Mouse (Mus musculus): ENCODE data around the gene Bicral. TPM values are rescaled to one million over a fixed set of nuclear protein-coding genes. Genes with fewer than 3 reads are reported as not detected.

Gene Bicral
- total RNA-seq, 2 experiments from 2014 or later, result 11.9 to 13.4 TPM

DNA sequence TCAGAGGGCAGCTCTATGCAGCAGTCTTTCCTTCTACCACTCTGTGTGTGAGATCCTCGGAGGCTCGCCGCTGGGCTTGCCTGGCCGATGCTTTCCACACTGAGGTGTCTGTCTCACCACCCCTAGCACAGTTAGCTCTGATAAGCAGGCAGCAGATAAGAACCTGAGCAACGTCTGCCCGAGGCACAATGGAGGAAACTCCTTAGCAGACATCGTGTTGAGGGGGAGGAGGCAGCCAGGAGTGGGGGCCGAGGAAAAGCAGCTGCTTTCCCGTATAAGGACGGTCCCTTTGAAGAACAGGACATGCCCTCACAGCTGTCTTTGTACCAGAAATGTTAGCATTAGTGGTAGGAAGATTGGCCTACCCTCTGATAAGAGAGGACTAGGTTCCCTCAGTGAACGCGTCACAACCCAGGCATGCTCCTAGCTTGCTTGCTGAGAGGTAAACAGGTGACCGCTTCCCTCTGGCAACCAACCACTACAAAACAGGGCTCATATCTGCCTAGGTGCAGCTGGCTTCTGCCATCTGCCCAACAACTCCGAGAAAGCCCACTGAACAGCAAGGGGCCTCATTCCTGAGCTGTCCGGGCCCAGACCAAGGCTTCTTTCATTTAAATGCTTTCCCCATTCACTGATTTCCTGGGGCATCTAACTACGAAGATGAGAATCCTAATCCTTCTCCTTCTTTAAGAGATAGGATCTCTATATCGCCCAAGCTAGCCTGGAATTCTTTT is 27.8 kb upstream of the Bicral start:
- intact Hi-C loops (cut with DNase I), result no loop called here

DNA sequence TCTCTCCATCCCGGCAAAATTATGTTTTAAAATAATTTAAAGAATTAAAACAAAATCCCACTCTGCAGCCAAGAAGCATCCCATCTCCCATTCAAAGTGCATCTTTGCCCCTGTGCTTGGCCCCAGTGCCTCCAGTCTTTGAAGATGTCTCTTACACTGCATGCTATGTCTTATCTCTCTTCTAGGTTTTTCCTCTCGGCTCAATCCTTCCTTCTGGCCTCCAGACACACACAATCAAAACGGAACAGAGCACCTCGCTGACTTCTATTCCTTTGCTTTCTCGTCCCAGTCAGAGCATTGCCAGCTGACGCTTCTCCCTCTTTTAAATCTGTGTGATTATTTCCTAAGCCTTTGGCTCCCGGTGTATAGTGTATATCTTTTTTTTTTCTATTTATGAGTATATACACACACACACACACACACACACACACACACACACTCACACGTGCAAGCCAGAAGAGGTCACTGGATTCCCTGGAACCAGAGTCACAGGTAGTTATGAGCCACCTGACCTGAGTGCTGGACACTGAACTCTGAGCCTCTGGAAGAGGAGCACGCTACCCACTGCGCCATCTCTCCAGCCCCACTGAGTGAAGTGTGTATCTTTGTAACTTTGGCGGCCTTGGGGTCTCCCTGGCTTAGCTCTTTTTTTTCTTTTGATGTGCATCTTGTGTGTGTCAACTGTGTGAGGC is 27.1 kb upstream of the Bicral start:
- Histone ChIP-seq H3K27ac (no peak overlapping the region), H3K4me3 (no peak overlapping the region)
- no peak for DNase-seq
- TF ChIP-seq CTCF (IDR thresholded peaks at IDR 0.05), result no peak
- intact Hi-C loops (cut with DNase I), result no loop called here

More for the DNA sequence above, 27.8 kb upstream of the Bicral start:
- Histone ChIP-seq H3K27ac (no peak overlapping the region), H3K4me3 (no peak overlapping the region)
- no peak for DNase-seq
- TF ChIP-seq CTCF (IDR thresholded peaks at IDR 0.05), result no peak

DNA sequence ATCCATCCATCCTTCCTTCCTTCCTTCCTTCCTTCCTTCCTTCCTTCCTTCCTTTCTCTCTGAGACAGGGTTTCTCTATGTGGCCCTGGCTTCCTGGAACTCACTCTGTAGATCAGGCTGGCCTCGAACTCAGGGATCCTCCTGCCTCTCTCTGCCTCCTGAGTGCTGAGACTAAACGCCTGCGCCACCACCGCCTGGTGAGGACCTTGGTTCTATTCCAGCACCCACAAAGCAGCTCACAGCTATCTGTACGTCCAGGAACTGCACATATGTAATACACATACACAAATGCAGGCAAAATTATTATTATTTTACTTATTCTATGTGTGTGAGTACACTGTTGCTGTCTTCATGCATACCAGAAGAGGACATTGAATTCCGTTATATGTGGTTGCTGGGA is 26.5 kb upstream of the Bicral start:
- intact Hi-C loops (cut with DNase I), result no loop called here
- TF ChIP-seq CTCF (IDR thresholded peaks at IDR 0.05), result no peak

DNA sequence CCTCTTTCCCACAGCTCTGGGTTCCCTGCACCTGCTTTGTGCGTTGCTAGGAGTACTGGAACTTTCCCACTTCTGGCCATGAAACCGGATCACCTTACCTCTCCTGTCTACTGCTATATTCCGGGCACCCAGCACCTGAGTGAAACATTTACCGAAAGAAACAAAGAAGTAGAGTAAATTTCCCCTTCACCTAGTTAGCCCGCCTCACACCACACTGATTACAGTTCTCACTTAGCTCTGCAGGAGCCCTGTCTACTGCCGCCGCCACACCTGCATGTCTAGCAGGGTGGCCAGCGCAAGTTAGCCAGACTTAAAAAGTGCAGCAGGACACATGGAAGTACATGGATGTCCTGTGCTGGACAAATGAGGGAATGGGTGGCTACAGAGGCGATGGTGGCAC is 24.8 kb upstream of the Bicral start:
- intact Hi-C loops (cut with DNase I), result no loop called here
- DNase-seq, result no peak
- TF ChIP-seq CTCF (IDR thresholded peaks at IDR 0.05), result no peak
- Histone ChIP-seq H3K27ac (no peak overlapping the region), H3K4me3 (no peak overlapping the region)

More for the DNA sequence above, 26.5 kb upstream of the Bicral start:
- Histone ChIP-seq H3K4me3 (no peak overlapping the region), H3K27ac (no peak overlapping the region)
- no peak for DNase-seq

DNA sequence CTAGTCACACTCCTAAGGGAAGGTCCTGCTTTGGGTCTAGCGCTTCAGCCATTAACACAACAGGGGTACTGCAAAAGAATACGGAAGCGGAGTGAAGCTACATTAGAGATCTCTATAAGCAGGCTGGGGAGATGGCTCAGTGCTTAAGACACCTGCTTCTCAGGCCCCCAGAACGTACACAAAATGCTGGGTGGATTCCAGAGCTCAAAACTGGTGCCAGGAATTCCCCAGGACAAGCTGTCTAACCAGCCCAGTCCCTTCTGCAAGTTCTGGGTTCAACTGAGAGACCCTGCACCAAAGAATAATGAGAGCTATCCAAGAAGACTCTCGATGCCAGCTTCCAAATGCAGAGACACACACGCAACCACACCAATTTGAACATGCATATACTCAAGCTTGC is 23.4 kb upstream of the Bicral start:
- DNase-seq, result no peak
- Histone ChIP-seq H3K4me3 (no peak overlapping the region), H3K27ac (no peak overlapping the region)
- intact Hi-C loops (cut with DNase I), result no loop called here
- no peak for TF ChIP-seq CTCF (IDR thresholded peaks at IDR 0.05)

DNA sequence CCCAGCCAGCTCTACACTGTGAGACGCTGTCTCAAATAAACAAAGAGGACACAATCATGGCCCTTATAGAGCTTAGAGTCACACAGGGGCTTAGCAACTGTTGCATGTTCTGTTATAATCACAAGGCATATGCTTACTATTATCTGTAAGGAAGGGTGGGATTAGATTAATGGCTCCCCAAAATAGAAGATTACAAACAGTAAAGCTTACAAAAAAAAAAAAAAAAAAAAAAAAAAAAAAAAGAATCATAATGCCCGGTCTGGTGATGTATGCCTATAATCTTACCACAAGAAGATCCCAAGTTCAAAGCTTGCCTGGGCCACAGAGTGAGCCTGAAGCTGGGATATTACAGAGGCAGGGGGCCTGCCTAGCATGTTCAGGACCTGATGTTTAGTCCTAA is 22.0 kb upstream of the Bicral start:
- intact Hi-C loops (cut with DNase I), result no loop called here
- H3K27ac ChIP-seq, result peak overlapping the region; percentile 77
- H3K4me3 ChIP-seq, result no peak overlapping the region; the same call in 1 of the 2 replicates
- no peak for TF ChIP-seq CTCF (IDR thresholded peaks at IDR 0.05)
- DNase-seq, result no peak

DNA sequence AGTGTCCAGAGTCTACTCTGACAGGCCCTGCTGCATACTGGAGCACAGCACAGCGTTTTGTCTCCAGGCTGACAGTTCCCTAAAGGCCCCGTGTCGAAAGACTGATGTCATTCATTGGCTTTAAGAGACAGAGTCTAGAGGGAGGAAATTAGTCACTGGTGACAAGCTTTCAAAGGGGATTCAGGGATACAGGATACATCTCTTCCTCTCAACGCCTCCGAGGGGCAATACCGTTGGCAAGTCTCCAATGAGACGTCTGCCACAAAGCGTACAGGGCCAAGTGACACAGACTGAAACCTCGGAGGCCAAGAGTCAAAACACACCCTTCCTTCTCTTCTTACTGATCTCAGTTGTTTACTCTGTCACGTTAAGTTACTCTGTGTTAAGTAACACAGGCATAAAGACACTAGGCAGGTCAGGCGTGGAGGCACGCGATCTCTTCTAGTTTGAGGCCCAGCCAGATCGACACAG is 21.6 kb upstream of the Bicral start:
- intact Hi-C loops (cut with DNase I), result no loop called here
- no peak for TF ChIP-seq CTCF (IDR thresholded peaks at IDR 0.05)
- H3K4me3 ChIP-seq, result peak overlapping the region; percentile 23
- peak overlapping the region; percentile 77 for H3K27ac ChIP-seq
- peak; percentile 67 for DNase-seq

DNA sequence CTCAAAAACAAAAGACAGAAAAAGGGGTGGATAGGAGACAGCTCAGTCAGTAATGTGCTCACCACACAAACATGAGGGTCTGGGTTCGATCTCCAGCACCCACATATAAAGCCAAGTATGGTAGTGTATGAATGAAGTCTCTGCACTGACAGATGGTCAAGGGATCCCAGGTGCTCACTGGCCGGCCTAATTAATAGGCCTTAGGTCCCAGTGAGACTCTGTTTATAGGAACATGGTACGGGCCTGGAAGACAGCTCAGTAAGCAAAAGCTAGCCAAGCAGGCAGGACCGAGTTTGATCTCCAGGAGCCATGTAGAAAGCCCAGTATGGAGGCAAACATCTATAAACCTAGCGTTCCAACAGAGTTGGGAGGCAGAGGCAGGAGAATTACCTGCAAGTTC is 18.8 kb upstream of the Bicral start:
- no peak for DNase-seq
- TF ChIP-seq CTCF (IDR thresholded peaks at IDR 0.05), result no peak
- Histone ChIP-seq H3K4me3 (no peak overlapping the region), H3K27ac (no peak overlapping the region)
- intact Hi-C loops (cut with DNase I), result no loop called here

DNA sequence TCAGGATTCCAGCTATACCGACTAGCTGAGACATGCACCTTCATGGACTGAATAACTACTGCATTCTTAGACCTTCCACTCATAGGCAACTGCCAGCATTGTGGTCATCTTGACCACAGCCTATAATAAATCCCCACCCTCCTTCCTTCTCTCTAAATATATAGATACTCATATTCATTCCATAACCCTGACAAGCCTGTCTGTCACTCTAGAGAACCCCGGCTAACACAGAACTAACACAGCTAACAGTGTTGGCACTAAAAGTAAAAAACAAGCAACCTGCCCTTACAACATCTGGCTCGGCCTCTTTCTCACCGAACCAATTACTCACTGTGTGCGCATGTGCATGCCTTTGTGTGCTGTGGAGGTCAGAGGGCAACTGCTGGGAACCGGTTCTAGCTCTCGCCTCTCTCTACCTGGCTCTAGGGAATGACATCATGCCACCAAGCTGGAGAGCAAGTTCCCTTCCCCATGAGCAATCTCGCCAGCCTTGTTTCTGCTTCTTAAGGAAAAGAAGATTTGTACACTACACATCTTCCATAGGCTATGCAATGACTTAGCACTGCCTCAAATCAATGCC is 18.2 kb upstream of the Bicral start:
- intact Hi-C loops (cut with DNase I), result no loop called here
- TF ChIP-seq CTCF (IDR thresholded peaks at IDR 0.05), result no peak
- DNase-seq, result no peak
- no peak overlapping the region for H3K27ac ChIP-seq
- no peak overlapping the region for H3K4me3 ChIP-seq

DNA sequence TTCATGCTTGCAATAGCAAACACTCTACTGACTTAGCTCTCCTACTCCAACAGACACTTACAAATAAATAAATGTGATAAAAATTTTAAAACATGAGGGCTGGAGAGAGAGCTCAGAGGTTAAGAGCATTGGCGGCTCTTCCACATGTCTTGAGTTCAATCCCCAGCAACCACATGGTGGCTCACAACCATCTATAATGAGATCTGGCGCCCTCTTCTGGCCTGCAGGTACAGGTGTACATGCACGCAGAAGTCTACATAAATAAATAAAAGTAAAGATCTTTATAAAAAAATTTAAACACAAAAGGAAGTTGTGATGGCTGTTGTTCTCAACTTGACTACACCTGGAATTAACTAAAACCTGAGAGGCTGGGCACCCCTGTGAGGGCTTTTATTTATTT is 17.3 kb upstream of the Bicral start:
- Histone ChIP-seq H3K27ac (no peak overlapping the region), H3K4me3 (no peak overlapping the region)
- no peak for DNase-seq
- intact Hi-C loops (cut with DNase I), result no loop called here
- peak; percentile 47 for TF ChIP-seq CTCF (IDR thresholded peaks at IDR 0.05)

DNA sequence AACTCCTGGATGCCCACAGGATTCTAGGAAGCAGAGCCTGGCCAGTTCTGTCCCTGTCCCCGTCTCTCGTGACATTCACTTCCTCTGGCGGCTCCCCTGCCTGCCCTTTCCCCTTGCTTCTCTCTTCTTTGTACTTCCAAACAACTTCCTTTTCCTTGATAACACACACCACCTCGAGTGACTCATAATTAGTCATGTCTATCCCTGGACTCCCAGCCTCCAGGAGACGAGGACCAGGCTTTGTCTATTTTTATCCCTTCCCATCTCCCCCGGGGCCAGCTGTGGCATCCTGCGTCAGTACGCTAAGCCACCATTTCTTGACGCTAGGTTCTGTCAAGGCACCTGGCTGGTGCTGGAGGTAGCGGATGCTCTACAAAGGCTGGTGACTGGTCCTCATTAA is 15.9 kb upstream of the Bicral start:
- peak overlapping the region; percentile 23; the same call in 1 of the 2 replicates for H3K4me3 ChIP-seq
- H3K27ac ChIP-seq, result peak overlapping the region; percentile 28
- no peak for TF ChIP-seq CTCF (IDR thresholded peaks at IDR 0.05)
- intact Hi-C loops (cut with DNase I), result no loop called here
- peak; percentile 57 for DNase-seq

DNA sequence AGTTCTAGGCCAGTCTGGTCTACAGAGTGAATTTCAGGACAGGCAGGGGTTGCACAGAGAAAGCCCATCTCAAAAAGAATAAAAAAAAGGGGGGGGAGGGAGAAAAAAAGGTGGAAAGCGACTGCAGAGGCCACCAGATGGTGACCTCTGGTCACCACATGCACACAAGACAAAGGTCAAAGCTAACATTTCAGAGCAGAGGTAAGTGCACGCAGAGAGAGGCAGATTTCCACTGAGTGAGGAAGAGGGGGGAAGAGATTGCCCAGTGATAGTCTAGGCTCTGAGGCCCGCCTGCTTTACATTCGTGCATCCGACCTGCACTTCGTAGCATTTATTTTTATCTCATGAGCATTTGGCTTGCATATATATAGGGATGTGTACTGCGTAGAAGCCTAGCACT is 14.5 kb upstream of the Bicral start:
- DNase-seq, result no peak
- intact Hi-C loops (cut with DNase I), result no loop called here
- no peak for TF ChIP-seq CTCF (IDR thresholded peaks at IDR 0.05)
- Histone ChIP-seq H3K4me3 (no peak overlapping the region), H3K27ac (no peak overlapping the region)

DNA sequence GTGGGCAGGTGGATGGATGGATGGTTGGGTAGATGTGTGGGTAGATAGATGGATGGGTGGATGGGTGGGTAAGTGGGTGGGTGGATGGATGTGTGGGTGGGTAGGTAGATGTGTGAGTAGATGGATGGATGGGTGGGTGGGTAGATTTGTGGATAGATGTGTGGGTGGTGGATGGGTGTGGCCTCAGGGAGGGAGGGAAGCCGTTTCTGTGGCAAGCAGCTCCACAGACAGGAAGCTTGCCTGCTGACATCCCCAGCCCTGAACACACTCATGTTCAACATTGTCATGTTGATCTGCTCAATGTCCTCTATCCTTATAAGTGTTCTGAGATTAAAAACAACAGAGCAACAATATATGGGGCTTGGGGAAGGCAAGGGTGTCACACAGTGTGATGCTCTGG is 12.6 kb upstream of the Bicral start:
- no peak for TF ChIP-seq CTCF (IDR thresholded peaks at IDR 0.05)
- intact Hi-C loops (cut with DNase I), result no loop called here
- Histone ChIP-seq H3K27ac (no peak overlapping the region), H3K4me3 (no peak overlapping the region)
- DNase-seq, result no peak
